Mouse (Mus musculus) testis, adult 2 months (tissue): ENCODE results near the gene Hcst. TPM values are rescaled to one million over a fixed set of nuclear protein-coding genes. Genes with fewer than 3 reads are reported as not detected.

Source experiments
- H3K27ac ChIP-seq: fragments of 200-500 bp; 2 replicates; pipeline ENCODE4 v1.5.1; 2012; ENCODE audit warnings: low read depth, low read length; ENCODE audit not compliant: control insufficient read depth, insufficient read depth
- H3K27me3 ChIP-seq: fragments of 200-500 bp; 2 replicates; pipeline ENCODE4 v1.6.1; 2012; ENCODE audit warnings: mild to moderate bottlenecking, low read length, moderate library complexity; ENCODE audit not compliant: control insufficient read depth, insufficient read depth
- H3K36me3 ChIP-seq: fragments of 200-500 bp; 2 replicates; pipeline ENCODE4 v1.6.1; 2012; ENCODE audit warnings: mild to moderate bottlenecking, low read length; ENCODE audit not compliant: control insufficient read depth, insufficient read depth
- H3K4me1 ChIP-seq: fragments of 200-500 bp; 2 replicates; pipeline ENCODE4 v1.6.1; 2012; ENCODE audit warnings: low read length; ENCODE audit not compliant: control insufficient read depth, insufficient read depth
- H3K4me3 ChIP-seq: fragments of 200-500 bp; 2 replicates; pipeline ENCODE4 v1.5.1; 2012; ENCODE audit warnings: low read depth, mild to moderate bottlenecking, low read length, moderate library complexity, mixed read lengths; ENCODE audit not compliant: control insufficient read depth
- CTCF ChIP-seq: fragments of 200-500 bp; IDR thresholded peaks from 2 replicates; pipeline ENCODE4 v1.5.1; 2012; ENCODE audit warnings: low read depth, mild to moderate bottlenecking, inconsistent platforms, low read length, moderate library complexity; ENCODE audit not compliant: control insufficient read depth, insufficient read depth, insufficient replicate concordance
- POLR2A ChIP-seq: fragments of 200-500 bp; IDR thresholded peaks from 2 replicates; pipeline ENCODE4 v1.6.1; 2012; ENCODE audit warnings: low read depth, mild to moderate bottlenecking, inconsistent platforms, low read length, moderate library complexity; ENCODE audit not compliant: control insufficient read depth
- polyA plus RNA-seq: library from polyadenylated mRNA; depleted of rRNA; stranded (reverse); fragments of >200 nt; gene quantifications from 2 replicates; pipeline ENCODE4 v1.2.3, GENCODE M21; 2012

Hcst gene
- polyA plus RNA-seq, 1 experiment: not detected

DNA sequence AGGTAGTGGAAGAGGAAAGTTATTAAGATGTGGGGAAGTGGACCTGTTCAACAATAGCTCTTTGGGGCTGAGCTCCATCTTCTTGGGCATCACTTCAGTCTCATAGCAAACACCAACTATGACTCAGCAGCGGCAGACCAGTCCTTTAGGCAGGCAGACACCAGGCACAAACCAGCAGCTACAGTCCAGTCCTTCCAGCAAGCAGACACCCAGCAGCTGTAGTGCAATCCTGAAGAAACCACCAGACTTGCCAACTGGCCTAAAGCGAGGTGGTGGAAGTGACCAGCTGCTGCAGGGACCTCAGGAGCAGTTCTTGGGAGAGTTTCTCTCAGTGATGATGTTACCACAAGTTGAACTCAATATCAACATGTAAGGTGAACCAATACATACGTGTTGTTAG lies 11.0 kb downstream of the Hcst start:
- no peaks in the 10 kb centered on the region for H3K36me3 ChIP-seq
- TF ChIP-seq CTCF: no peak
- TF ChIP-seq POLR2A: no peak
- H3K4me3 ChIP-seq: no peak overlapping the region
- H3K27ac ChIP-seq: no peak overlapping the region
- no peaks in the 10 kb centered on the region for H3K4me1 ChIP-seq
- H3K27me3 ChIP-seq: no peaks in the 10 kb centered on the region

DNA sequence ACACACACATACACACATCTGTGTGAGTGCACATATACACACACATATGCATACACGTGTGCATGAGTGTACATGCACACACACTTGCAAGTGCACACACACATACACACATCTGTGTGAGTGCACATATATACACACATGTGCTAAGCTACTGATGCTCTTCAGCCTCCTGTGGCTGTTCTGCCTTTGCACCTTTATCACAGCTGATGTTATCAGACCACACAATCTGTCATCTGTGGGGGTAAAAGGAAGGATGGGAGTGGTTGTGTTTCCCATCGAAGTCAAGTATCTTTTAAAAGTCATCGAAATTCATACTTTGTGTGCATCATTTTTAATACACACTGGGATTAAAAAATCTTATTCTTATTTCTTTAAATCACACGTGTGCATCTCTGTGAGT lies 17.3 kb downstream of the Hcst start:
- Histone ChIP-seq H3K27me3 (no peaks in the 10 kb centered on the region), H3K27ac (no peak overlapping the region), H3K4me3 (no peak overlapping the region), H3K36me3 (no peaks in the 10 kb centered on the region), H3K4me1 (no peaks in the 10 kb centered on the region)
- no peak for TF ChIP-seq POLR2A
- TF ChIP-seq CTCF: no peak

DNA sequence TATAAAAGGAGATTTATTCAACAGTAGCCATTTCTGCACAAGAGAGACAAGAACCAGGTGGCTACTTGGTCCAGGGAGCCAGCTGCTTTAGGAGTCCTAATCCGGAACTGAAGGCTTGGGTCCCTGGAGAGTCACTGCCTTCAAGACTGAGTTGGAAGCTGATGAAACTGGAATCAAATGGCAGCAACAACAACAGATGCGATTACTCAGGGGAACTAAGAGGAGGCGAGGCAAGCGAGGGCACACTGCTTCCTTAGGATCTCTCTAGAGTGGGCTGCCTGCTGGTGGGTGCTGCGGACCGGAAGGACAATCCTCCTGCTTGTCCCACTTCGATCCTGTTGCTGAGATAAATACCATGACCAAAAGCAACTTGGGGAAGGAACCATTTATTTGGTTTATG lies 20.0 kb downstream of the Hcst start:
- Histone ChIP-seq H3K27ac (no peak overlapping the region), H3K27me3 (no peaks in the 10 kb centered on the region), H3K4me1 (no peaks in the 10 kb centered on the region), H3K4me3 (no peak overlapping the region), H3K36me3 (no peaks in the 10 kb centered on the region)
- TF ChIP-seq POLR2A (no peak), CTCF (no peak)

DNA sequence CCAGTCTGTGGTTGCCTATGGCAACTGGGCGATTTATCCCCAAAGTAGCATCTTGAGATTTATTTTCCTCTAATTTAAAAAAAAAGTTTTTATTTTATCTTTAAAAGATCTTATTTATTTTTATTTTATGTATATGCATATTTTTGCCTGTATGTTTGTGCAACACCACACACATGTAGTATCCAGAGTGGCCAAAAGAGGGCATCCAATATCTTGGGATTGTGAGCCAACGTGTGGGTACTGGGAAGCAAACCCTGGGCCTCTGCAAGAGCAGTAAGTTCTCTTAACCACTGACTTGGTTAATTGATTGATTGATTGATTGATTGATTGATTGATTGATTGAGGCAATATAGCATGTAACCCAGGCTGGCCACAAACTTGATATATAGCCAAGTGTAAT lies 24.8 kb downstream of the Hcst start:
- H3K4me3 ChIP-seq: no peak overlapping the region
- no peaks in the 10 kb centered on the region for H3K36me3 ChIP-seq
- TF ChIP-seq CTCF (no peak), POLR2A (no peak)
- no peaks in the 10 kb centered on the region for H3K27me3 ChIP-seq
- no peaks in the 10 kb centered on the region; the same call in 1 of the 2 replicates for H3K4me1 ChIP-seq
- H3K27ac ChIP-seq: no peak overlapping the region

DNA sequence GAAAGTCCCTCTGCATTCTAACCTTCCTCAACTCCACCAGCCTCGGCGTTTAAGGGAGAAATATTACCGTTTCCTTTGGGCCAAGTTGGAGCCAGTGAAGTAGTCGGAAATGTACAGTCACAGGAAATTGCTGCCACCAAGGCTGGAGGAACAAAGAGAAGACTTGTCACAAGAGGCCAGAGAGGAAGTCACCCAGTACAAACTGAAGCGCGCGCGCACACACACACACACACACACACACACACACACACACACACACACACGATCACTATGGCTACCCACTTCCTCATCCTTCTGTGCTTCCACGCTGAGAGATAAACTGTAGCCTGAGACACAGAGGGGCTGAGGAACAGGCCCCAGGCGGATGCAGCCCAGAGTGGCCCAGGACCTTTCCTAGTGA lies 25.3 kb downstream of the Hcst start:
- no peak overlapping the region for H3K4me3 ChIP-seq
- H3K36me3 ChIP-seq: no peaks in the 10 kb centered on the region
- H3K27me3 ChIP-seq: no peaks in the 10 kb centered on the region
- TF ChIP-seq CTCF (no peak), POLR2A (no peak)
- H3K27ac ChIP-seq: no peak overlapping the region
- no peaks in the 10 kb centered on the region; the same call in 1 of the 2 replicates for H3K4me1 ChIP-seq

DNA sequence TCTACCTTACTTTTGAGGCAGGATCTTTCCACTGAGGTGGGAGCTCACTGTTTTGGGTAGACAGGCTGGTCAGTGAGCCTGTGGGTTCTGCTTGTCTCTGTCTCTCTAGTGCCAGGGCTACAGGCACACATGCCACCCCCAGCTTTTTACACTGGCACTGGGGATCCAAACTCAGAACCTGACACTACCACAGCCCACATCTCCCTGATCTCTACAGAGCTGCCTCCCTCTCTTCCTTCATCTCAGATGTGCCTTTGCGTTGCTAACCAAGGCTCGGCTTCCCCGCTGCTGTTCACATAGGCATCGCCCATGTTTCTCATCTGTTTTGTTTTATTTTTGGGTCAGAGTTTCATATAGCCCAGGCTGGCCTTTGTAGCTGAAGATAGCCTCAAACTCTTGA lies 26.0 kb downstream of the Hcst start:
- Histone ChIP-seq H3K27me3 (no peaks in the 10 kb centered on the region), H3K27ac (no peak overlapping the region), H3K4me1 (no peaks in the 10 kb centered on the region; the same call in 1 of the 2 replicates), H3K36me3 (no peaks in the 10 kb centered on the region), H3K4me3 (no peak overlapping the region)
- TF ChIP-seq POLR2A (no peak), CTCF (no peak)

DNA sequence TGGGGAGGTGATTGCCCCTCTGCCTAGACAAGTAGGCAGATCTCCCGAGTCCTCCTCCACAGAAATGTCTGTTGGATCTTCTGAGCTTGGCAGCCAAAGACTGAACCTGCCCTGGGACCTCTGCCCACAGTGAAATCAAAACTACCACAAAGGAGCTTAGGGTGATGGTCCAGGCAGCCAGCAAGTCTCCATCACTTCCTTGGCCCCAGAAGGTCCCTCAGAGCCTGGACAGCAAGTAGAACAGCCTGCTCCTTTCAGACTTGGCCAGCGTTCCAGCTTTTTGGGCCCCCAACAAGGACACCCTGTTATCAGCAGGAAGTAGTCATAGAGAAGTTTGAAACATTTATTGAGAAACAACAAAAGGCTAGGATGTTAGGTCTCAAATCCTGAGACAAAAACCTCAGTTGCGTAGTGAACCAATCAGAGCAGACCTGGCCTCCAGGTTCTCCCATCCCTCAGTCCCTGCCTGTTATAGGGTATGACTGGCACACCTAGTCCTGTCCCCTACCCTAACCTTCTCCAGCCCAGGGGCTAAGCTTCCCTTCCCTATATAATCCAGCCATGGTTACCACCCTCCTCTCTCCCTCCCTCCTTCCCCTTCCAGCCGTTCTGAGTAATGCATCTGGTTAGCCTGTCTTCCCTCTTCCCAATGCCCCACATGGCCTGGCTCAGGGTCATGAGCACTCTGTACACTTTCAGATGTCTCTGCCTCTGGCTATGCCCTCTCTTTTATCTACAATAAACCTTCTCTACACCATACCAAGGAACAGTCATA lies 26.7 kb downstream of the Hcst start:
- Histone ChIP-seq H3K36me3 (no peaks in the 10 kb centered on the region), H3K4me3 (no peak overlapping the region), H3K4me1 (no peaks in the 10 kb centered on the region; the same call in 1 of the 2 replicates), H3K27me3 (no peaks in the 10 kb centered on the region), H3K27ac (no peak overlapping the region)
- TF ChIP-seq POLR2A (no peak), CTCF (no peak)
